ENCODE assay signal across 16 mouse cellular contexts in the genomic region with DNA sequence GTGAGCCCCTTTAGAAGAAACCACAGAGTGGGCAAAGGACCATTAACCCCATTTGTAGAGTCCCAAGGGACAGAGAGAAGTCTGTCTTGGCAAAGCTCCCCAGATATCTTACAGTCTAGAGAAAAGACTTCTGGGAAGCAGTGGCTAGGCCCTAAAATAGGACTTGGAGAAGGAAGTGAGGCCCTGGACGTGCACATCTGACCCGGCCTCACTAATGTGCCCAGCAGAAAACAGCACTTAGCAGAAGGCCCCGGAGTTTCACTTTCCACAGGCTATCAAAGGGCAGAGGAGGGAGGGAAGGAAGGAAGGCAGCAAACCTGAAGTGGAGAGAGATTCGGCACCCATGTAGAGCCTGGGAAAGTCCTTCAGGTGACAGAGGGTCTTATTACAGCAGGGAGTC. TPM values are rescaled to one million over a fixed set of nuclear protein-coding genes. Genes with fewer than 3 reads are reported as not detected.
A peak's percentile ranks its signal among the peaks of the same experiment; 100 is the strongest.
DNase-seq lines count a peak whose midpoint lies in the region; ATAC-seq and TF ChIP-seq lines count a peak whose summit lies in the region.
"Had no signal": no experiment of that assay in that cellular context is flagged by ENCODE, and none has a peak within 500 bp of the region (broad histone marks: within the 10 kb centered on the region; RNA-seq: fewer than 3 reads in every experiment).

No protein-coding gene starts in this region.

- H3K36me3 ChIP-seq in hindbrain, embryonic 10.5 days = no peaks in the 10 kb centered on the region
- H3K36me3 ChIP-seq: limb, embryonic 13.5 days; neural tube, embryonic 13.5 days had no signal

- intact Hi-C loops in gastrocnemius, adult 2 months (cut with DNase I) = no loop called here

- DNase-seq in gastrocnemius, adult 2 months = peak; percentile 28
- no peak for DNase-seq in gastrocnemius, adult 8-10 months (ENCODE audit: low spot score in 2 of 2)
- peak; percentile 43 for DNase-seq in kidney, adult 9 months
- DNase-seq in kidney, postnatal 4 days = no peak
- peak; percentile 22 for DNase-seq in adipocyte (ENCODE audit: low spot score)
- DNase-seq in thymus, postnatal 14 days = no peak
- no peak for DNase-seq in hindbrain, embryonic 10.5 days (ENCODE audit: low spot score)
- DNase-seq: adrenal gland, postnatal 25 days; cerebellum, adult 9-10 months; gastrocnemius, postnatal 36 days; kidney, adult 8-10 months; lung, adult 18-20 months had no signal

- no peaks in the 10 kb centered on the region for H3K27me3 ChIP-seq in hindbrain, embryonic 10.5 days (ENCODE audit: insufficient read depth, poor library complexity, severe bottlenecking)
- H3K27me3 ChIP-seq: limb, embryonic 13.5 days; neural tube, embryonic 13.5 days had no signal

- no peaks in the 10 kb centered on the region for H3K9me3 ChIP-seq in hindbrain, embryonic 10.5 days
- H3K9me3 ChIP-seq: limb, embryonic 13.5 days; neural tube, embryonic 13.5 days had no signal

- 87% methylated on average over 4 of the region's 4 CpGs for WGBS in hindbrain, embryonic 10.5 days

- no peak overlapping the region; the same call in 1 of the 2 replicates for H3K27ac ChIP-seq in gastrocnemius, adult 2 months
- H3K27ac ChIP-seq in hindbrain, embryonic 10.5 days = no peak overlapping the region
- H3K27ac ChIP-seq: layer of hippocampus, adult 2 months; limb, embryonic 13.5 days; neural tube, embryonic 13.5 days had no signal

- peak; percentile 83 for ATAC-seq in megakaryocyte, adult 5-6 weeks (ENCODE audit: poor library complexity, severe bottlenecking)

- 0 out of 2 replicates have a peak, but pooled peaks cover 5% of the 10 kb centered on the region for H3K4me1 ChIP-seq in hindbrain, embryonic 10.5 days (replicated peaks)
- H3K4me1 ChIP-seq: neural tube, embryonic 13.5 days had no signal

- no peak overlapping the region for H3K4me3 ChIP-seq in gastrocnemius, adult 2 months
- H3K4me3 ChIP-seq in hindbrain, embryonic 10.5 days = no peak overlapping the region
- H3K4me3 ChIP-seq: layer of hippocampus, adult 2 months; limb, embryonic 13.5 days; neural tube, embryonic 13.5 days had no signal

- TF ChIP-seq CTCF in gastrocnemius, adult 2 months (IDR thresholded peaks at IDR 0.05) = no peak

RNA-seq across cellular contexts. Expression of a gene that starts 2.2 kb away (rescaled TPM):
- total RNA-seq in gastrocnemius, adult 2 months (2021) = under 1 TPM; 0.03 TPM
- under 1 TPM in 2 of 4 experiments, not detected in 2; 0.02 to 0.03 TPM for total RNA-seq in gastrocnemius, adult 8-10 months (2022)
- total RNA-seq in megakaryocyte, adult 5-6 weeks (2015) = 0.13 and 0.21 TPM in 2 replicates
- total RNA-seq in megakaryocyte, adult 5-6 weeks (2017) = 0.12 and 0.33 TPM in 2 replicates
- polyA plus RNA-seq in hindbrain, embryonic 10.5 days (2016; fragmentation: Nextera tagmentation; extraction: Ambion mirVana) = 0.06 and 0.08 TPM in 2 replicates

RNA-seq across cellular contexts. Expression of a gene that starts 45.2 kb away (rescaled TPM):
- 1 to 10 TPM; 1.7 to 2.3 TPM for total RNA-seq in gastrocnemius, adult 2 months (2021)
- total RNA-seq in gastrocnemius, adult 8-10 months (2022) = 1 to 10 TPM; 1.1 to 1.7 (median 1.1) TPM
- total RNA-seq in megakaryocyte, adult 5-6 weeks (2015) = 229 and 230 TPM in 2 replicates
- total RNA-seq in megakaryocyte, adult 5-6 weeks (2017) = 165 and 181 TPM in 2 replicates
- polyA plus RNA-seq in hindbrain, embryonic 10.5 days (2016; fragmentation: Nextera tagmentation; extraction: Ambion mirVana) = 60.9 and 61.9 TPM in 2 replicates

Comparison
In these comparisons a context has a peak if more than half of its experiments do, and no peak if none do; other contexts are left out.
1. DNase-seq: peak in gastrocnemius, adult 2 months (single experiment), kidney, adult 9 months (single experiment) and adipocyte (single experiment); none in gastrocnemius, adult 8-10 months (0 of 2), kidney, postnatal 4 days (0 of 2), thymus, postnatal 14 days (single experiment) and hindbrain, embryonic 10.5 days (single experiment).
2. RNA of a gene that starts 45.2 kb away (total RNA-seq): 165 to 230 TPM in megakaryocyte, adult 5-6 weeks; 1.7 to 2.3 TPM in gastrocnemius, adult 2 months and 1.1 to 1.7 TPM in gastrocnemius, adult 8-10 months; every median in the first group is over 10 times any median in the second.